Mouse (Mus musculus): Measurements from ENCODE around the gene Foxj2.

Gene Foxj2

GRCm38 (mm10) chr6:122819306-122820070, at the start of gene Foxj2:
Foxj2 (plus strand) TSS chr6:122819914.
- DNase-seq (ENCODE audit: low spot score) = no peak

GRCm38 (mm10) chr6:122770760-122771315, 48.9 kb upstream of the Foxj2 start:
- no peak for DNase-seq (ENCODE audit: low spot score)

GRCm38 (mm10) chr6:122772701-122773100, 47.0 kb upstream of the Foxj2 start:
- no peak for DNase-seq (ENCODE audit: low spot score)

GRCm38 (mm10) chr6:122774345-122774744, 45.4 kb upstream of the Foxj2 start:
- DNase-seq (ENCODE audit: low spot score) = no peak

GRCm38 (mm10) chr6:122776040-122776439, 43.7 kb upstream of the Foxj2 start:
- DNase-seq (ENCODE audit: low spot score) = no peak

GRCm38 (mm10) chr6:122779916-122780315, 39.8 kb upstream of the Foxj2 start:
- DNase-seq (ENCODE audit: low spot score) = no peak

DNA sequence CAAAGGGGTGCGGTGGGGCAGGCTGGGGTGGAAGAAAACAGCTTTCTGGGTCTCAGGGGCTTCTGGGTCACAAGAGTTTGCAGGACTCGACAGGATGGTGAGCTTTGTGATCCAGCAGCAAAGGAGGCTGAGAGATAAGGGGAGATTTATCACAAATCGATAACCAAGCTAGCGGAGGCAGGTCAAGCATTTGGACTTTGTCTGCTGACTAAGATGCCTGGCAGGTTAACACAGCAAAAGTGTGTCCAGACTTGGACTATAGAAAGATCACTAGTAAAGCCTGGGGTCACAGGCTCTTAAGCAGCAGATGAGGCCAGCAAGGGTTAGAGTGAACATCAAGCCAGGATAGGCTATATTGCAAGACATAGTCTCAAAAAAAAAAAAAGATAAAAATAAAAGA, 38.5 kb upstream of the Foxj2 start:
- no peak for DNase-seq (ENCODE audit: low spot score)

GRCm38 (mm10) chr6:122782164-122782563, 37.5 kb upstream of the Foxj2 start:
- no peak for DNase-seq (ENCODE audit: low spot score)

GRCm38 (mm10) chr6:122784866-122785265, 34.8 kb upstream of the Foxj2 start:
- no peak for DNase-seq (ENCODE audit: low spot score)

DNA sequence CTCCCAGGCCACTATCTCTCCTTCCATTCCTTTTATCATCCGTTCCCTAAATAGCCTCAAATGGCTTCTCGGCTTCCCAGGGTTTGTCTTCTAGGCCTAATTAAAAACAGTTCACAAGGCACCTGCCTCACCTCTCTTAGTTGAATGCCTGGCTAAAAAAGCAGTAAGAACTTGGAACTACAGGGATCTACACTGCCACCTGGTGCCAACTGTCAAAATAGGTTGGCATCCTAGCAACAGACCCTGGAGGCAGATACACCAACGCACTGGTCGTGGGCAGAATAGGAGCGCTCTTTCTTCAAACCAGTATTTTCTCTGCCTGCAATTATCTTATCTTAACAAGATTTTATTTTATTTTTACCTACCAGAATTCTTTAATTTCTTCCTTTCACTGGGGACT, 33.4 kb upstream of the Foxj2 start:
- DNase-seq (ENCODE audit: low spot score) = no peak

GRCm38 (mm10) chr6:122795254-122795935, 24.3 kb upstream of the Foxj2 start:
- no peak for DNase-seq (ENCODE audit: low spot score)

GRCm38 (mm10) chr6:122800640-122801300, 18.9 kb upstream of the Foxj2 start:
- DNase-seq (ENCODE audit: low spot score) = no peak

DNA sequence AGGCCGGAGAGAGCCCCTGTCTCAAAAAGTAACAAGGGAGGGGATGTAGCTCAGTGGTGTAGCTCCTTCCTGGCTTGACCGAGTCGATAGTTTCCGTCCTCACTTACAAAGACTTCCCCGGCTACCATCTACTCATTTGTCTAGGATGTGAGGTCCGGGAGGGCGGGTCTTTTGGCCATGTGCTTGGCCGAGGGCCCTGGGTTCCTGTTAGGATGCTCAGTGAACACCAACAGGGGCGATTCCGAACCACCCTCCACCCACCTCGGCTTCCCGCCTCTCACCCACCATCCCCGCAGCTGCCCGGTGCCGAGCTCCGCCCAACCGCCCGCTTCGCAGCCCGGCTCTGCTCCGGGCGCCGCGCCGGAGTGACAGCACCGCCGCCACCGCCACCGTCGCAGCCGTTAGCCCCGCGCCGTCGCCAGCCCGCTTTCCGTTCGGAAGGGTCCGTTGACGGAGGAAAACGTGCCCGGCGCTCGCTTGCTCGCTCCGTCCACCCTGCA, 18.4 kb upstream of the Foxj2 start, which contains the start of gene Slc2a3:
Gene Slc2a3, minus strand, starts transcription at position 340 of the 500 bp plus-strand sequence.
- no peak for DNase-seq (ENCODE audit: low spot score)

DNA sequence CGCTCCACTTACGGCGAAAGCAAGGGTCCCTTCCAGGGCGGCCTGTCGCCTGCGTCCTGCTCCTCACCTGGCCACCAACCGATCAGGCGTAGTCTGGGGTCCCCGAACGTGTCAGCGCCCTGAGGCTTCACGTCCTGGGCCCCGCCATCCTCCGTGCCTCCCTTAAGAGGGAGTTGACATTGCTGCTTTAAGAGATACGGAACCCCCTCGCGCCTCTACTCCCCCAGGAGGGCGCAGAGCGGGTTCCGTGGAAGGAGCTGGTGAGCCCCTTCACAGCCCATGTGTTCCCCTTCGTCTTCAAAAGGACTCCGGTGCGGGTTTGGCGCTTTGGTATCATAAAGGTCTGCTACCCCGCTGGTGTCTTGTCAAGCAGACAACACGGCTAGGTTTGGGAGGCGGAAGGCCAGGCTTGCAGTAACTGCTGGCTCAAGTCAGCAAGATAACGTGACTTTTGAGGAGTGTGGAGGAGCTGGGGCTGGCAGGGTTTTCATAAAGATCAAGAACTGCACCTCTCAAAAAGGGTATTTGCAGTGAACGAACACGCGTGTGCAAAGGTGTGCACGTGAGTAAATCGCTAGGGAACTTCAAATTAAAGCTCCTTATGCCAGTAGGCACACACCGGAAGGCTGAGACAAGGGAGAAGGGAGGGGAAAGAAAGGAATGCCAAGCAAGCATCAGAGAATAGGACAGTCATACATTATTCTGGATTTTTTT, 17.8 kb upstream of the Foxj2 start:
- no peak for DNase-seq (ENCODE audit: low spot score)

DNA sequence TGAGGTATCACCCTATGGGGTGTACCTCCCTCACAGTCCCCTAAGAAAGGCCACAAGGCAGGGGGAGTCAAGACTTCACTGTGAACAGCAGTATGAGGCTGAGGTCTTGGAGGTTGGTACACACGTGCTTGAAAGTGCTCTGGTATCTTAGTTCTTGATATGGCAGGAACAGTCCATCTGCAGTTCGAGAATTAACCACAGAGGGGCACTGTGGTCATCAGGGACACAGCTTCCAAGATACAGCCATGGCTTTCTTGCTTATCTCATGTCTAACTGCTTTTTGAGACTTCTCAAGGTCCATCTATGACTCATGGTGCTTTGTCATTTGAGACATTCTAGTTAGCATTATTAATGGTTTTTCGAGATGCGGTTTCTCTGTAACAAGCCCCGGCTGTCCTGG, 15.3 kb upstream of the Foxj2 start:
- DNase-seq (ENCODE audit: low spot score) = no peak

- no peak for DNase-seq (ENCODE audit: low spot score)
Observed at GRCm38 (mm10) chr6:122810022-122810614, 9.6 kb upstream of the Foxj2 start.

DNA sequence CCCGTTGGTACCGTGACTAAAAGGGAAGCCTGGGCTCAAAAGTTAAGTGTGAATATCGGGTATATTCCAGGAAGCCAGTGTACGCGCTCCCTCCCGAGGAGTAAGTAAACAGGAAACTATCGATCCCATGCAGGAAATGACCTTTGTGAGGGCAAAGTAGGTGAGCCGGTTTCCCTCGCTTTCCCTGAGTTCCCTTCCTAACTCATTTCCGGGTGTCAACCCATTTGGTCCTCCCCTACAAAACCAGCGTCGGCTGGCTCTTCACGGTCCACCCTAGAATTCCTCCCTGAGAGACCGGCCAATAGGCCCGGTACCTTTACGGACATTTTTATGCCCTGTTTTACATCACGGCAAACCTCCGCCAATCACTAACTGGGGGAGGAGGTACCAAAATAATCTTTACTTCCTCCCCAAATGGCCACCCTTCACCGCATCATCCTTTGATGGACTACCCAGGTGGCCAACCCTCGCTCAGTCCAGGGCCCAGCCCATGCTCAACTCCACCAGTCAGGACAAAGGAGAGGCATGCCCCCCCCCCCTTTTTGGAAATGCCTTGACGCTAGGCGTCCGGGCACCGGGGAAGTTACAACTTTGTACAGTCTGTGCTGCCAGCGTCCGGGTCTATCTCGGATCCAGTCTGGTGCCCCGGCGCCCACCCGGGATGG, 9.0 kb upstream of the Foxj2 start:
- peak; percentile 96 for DNase-seq (ENCODE audit: low spot score)

- peak; percentile 88 for DNase-seq (ENCODE audit: low spot score)
Observed at GRCm38 (mm10) chr6:122811280-122811652, 8.4 kb upstream of the Foxj2 start.

DNA sequence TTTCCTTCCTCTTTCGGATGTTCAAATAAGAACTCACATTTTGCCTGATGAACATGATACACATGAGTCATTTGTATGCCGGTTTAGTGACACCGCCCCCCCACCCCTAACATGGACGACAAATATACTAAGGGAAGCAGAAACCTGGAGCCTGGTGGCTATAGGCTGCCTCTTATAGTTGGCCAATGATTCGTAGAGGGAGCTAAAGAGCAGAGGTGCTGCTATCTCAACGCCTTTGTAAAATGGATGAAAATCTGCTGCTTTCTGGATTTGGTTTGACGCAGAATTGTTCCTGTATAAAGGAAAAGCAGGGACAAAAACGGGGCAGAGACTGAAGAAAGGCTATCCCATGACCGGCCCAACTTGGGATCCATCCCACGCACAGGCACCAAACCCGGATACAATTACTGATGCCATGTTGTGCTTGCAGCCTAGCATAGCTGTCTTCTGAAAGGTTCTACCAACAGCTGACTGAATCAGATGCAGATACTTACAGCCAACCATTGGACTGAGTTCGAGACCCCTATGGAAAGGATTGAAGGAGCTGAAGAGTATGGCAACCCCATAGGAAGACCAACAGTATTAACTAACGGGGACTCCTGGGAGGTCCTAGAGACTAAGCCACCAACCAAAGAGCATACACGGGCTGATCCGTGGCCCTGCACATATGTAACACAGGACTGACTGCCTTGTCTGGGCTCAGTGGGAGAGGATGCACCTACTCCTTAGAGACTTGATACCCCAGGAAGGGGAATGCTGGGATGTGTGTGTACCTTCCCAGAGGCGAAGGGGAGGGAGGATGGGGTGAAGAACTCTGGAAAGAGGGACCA, 7.7 kb upstream of the Foxj2 start:
- DNase-seq (ENCODE audit: low spot score) = no peak

GRCm38 (mm10) chr6:122812716-122813115, 7.0 kb upstream of the Foxj2 start:
- no peak for DNase-seq (ENCODE audit: low spot score)
